ENCODE assay signal across 8 mouse cellular contexts in genomic region chr17:31877650-31878141, GRCm38 (mm10). TPM values are rescaled to one million over a fixed set of nuclear protein-coding genes. Genes with fewer than 3 reads are reported as not detected.
A peak's percentile ranks its signal among the peaks of the same experiment; 100 is the strongest.
DNase-seq lines count a peak whose midpoint lies in the region; ATAC-seq and TF ChIP-seq lines count a peak whose summit lies in the region.

No protein-coding gene starts in this region.

- no peaks in the 10 kb centered on the region for H3K27me3 ChIP-seq in kidney, postnatal 0 days (ENCODE audit: insufficient read depth, low read length)
- no peaks in the 10 kb centered on the region for H3K27me3 ChIP-seq in kidney, embryonic 15.5 days
- H3K27me3 ChIP-seq in forebrain, embryonic 10.5 days (ENCODE audit: poor library complexity, severe bottlenecking) = no peaks in the 10 kb centered on the region
- no peaks in the 10 kb centered on the region for H3K27me3 ChIP-seq in stomach, embryonic 14.5 days (ENCODE audit: control insufficient read depth, insufficient read depth, low read length)

- peak; percentile 29 for DNase-seq in kidney, postnatal 0 days (ENCODE audit: low spot score)
- no peak for DNase-seq in ES-E14 (ENCODE audit: low read depth, low spot score)
- DNase-seq in forebrain, embryonic 10.5 days (ENCODE audit: extremely low spot score, low spot score) = no peak
- peak; percentile 38 to 55 for DNase-seq in layer of hippocampus, postnatal 10 days (ENCODE audit: low spot score in 2 of 2)
- DNase-seq in cerebellum, adult 9-10 months = no peak

- H3K36me3 ChIP-seq in kidney, postnatal 0 days (ENCODE audit: insufficient read depth, low read length) = no peaks in the 10 kb centered on the region
- no peaks in the 10 kb centered on the region for H3K36me3 ChIP-seq in kidney, embryonic 15.5 days
- H3K36me3 ChIP-seq in ES-E14 (ENCODE audit: control insufficient read depth, insufficient read depth, low read length, poor library complexity, severe bottlenecking) = no peaks in the 10 kb centered on the region
- no peaks in the 10 kb centered on the region for H3K36me3 ChIP-seq in forebrain, embryonic 10.5 days (replicated peaks)
- H3K36me3 ChIP-seq in stomach, embryonic 14.5 days (ENCODE audit: control insufficient read depth, insufficient read depth, low read length) = no peaks in the 10 kb centered on the region

- no peak overlapping the region for H3K4me3 ChIP-seq in kidney, postnatal 0 days (replicated peaks; ENCODE audit: low read depth, low read length)
- H3K4me3 ChIP-seq in kidney, embryonic 15.5 days (replicated peaks) = no peak overlapping the region
- no peak overlapping the region for H3K4me3 ChIP-seq in ES-E14 (ENCODE audit: insufficient read depth in 1 of 2, low read depth in 1 of 2, low read length in 2 of 2, poor library complexity in 1 of 2, severe bottlenecking in 1 of 2)
- H3K4me3 ChIP-seq in forebrain, embryonic 10.5 days = no peak overlapping the region
- H3K4me3 ChIP-seq in stomach, embryonic 14.5 days (ENCODE audit: low read depth, low read length) = no peak overlapping the region

- no peak for TF ChIP-seq CTCF in kidney, postnatal 0 days (IDR thresholded peaks at IDR 0.05; ENCODE audit: low read depth)

- in situ Hi-C loops in ES-E14 (cut with MboI; ENCODE audit: low sequenced_read_pairs in 2 of 2, unreplicated experiment in 2 of 2) = no loop called here

- WGBS in kidney, postnatal 0 days = 40% methylated on average over 14 of the region's 14 CpGs
- 51% methylated on average over 14 of the region's 14 CpGs for WGBS in kidney, embryonic 15.5 days
- WGBS in forebrain, embryonic 10.5 days = 73% methylated on average over 14 of the region's 14 CpGs
- WGBS in stomach, embryonic 14.5 days = 31% methylated on average over 14 of the region's 14 CpGs

- no peak overlapping the region for H3K9ac ChIP-seq in kidney, postnatal 0 days (ENCODE audit: low read depth, low read length)
- no peak overlapping the region for H3K9ac ChIP-seq in kidney, embryonic 15.5 days
- H3K9ac ChIP-seq in ES-E14 (ENCODE audit: insufficient read depth, low read depth, low read length, poor library complexity, severe bottlenecking) = peak overlapping the region; percentile 8; the same call in 1 of the 2 replicates
- H3K9ac ChIP-seq in stomach, embryonic 14.5 days (replicated peaks; ENCODE audit: low read depth, low read length) = no peak overlapping the region; the same call in 1 of the 2 replicates

- no peak for ATAC-seq in kidney, postnatal 0 days (replicated peaks; ENCODE audit: low FRiP score, low read depth)
- ATAC-seq in kidney, embryonic 15.5 days (replicated peaks; ENCODE audit: low FRiP score) = no peak
- 0 out of 2 replicates have a peak, but pooled peaks have one; percentile 25 for ATAC-seq in stomach, embryonic 14.5 days (ENCODE audit: insufficient number of reproducible peaks, insufficient read depth, low FRiP score, low read depth)
- ATAC-seq in erythroblast, adult 5-6 weeks (replicated peaks; ENCODE audit: low FRiP score, poor library complexity, severe bottlenecking) = no peak

- H3K4me2 ChIP-seq in kidney, postnatal 0 days (ENCODE audit: low read length) = no peak overlapping the region
- H3K4me2 ChIP-seq in kidney, embryonic 15.5 days = no peak overlapping the region
- no peak overlapping the region for H3K4me2 ChIP-seq in stomach, embryonic 14.5 days (replicated peaks; ENCODE audit: low read depth, low read length)

- no peaks in the 10 kb centered on the region for H3K9me3 ChIP-seq in kidney, postnatal 0 days (replicated peaks; ENCODE audit: low read length)
- no peaks in the 10 kb centered on the region for H3K9me3 ChIP-seq in kidney, embryonic 15.5 days (replicated peaks)
- no peaks in the 10 kb centered on the region for H3K9me3 ChIP-seq in ES-E14 (ENCODE audit: control insufficient read depth, insufficient read depth, low read depth, low read length)
- no peaks in the 10 kb centered on the region for H3K9me3 ChIP-seq in forebrain, embryonic 10.5 days
- H3K9me3 ChIP-seq in stomach, embryonic 14.5 days (ENCODE audit: control insufficient read depth, low read depth, low read length) = no peaks in the 10 kb centered on the region

- no peak overlapping the region; the same call in 1 of the 2 replicates for H3K27ac ChIP-seq in kidney, postnatal 0 days
- H3K27ac ChIP-seq in kidney, embryonic 15.5 days = no peak overlapping the region
- no peak overlapping the region for H3K27ac ChIP-seq in ES-E14 (ENCODE audit: insufficient read depth, low read depth, low read length, poor library complexity, severe bottlenecking)
- H3K27ac ChIP-seq in forebrain, embryonic 10.5 days = 0 out of 2 replicates have a peak overlapping the region, but pooled peaks have one; percentile 36
- peak overlapping the region; percentile 36; the same call in 1 of the 2 replicates for H3K27ac ChIP-seq in stomach, embryonic 14.5 days (ENCODE audit: low read length)

- peaks cover 5% of the 10 kb centered on the region; the same call in 1 of the 2 replicates for H3K4me1 ChIP-seq in kidney, postnatal 0 days (replicated peaks; ENCODE audit: insufficient read depth, low read length)
- H3K4me1 ChIP-seq in kidney, embryonic 15.5 days = peaks cover 29% of the 10 kb centered on the region
- peaks cover 0 to 10% of the 10 kb centered on the region in 2 experiments; a peak in 1 of 4 replicates for H3K4me1 ChIP-seq in ES-E14 (ENCODE audit: control insufficient read depth in 2 of 2, insufficient read depth in 2 of 2, low read length in 2 of 2, poor library complexity in 1 of 2)
- H3K4me1 ChIP-seq in forebrain, embryonic 10.5 days = peaks cover 39% of the 10 kb centered on the region
- H3K4me1 ChIP-seq in stomach, embryonic 14.5 days (ENCODE audit: control insufficient read depth, insufficient read depth, low read length) = peaks cover 17% of the 10 kb centered on the region

TF ChIP-seq in ES-E14, 5 proteins besides CTCF, POLR2A, EP300 and RAD21:
- no peak for TF ChIP-seq MAFK (IDR thresholded peaks at IDR 0.05; ENCODE audit: insufficient read depth, low read depth, low read length)
- TF ChIP-seq CHD2 (IDR thresholded peaks at IDR 0.05; ENCODE audit: low read depth, low read length) = no peak
- no peak for TF ChIP-seq HCFC1 (IDR thresholded peaks at IDR 0.05; ENCODE audit: borderline replicate concordance, insufficient read depth, low read length)
- no peak for TF ChIP-seq ZC3H11A (IDR thresholded peaks at IDR 0.05; ENCODE audit: borderline replicate concordance, low read depth, low read length)
- TF ChIP-seq ZNF384 (IDR thresholded peaks at IDR 0.05; ENCODE audit: low read depth, low read length) = no peak

RNA-seq across cellular contexts. Expression of gene Sik1, which starts 22.1 kb away (rescaled TPM):
- 15.4 and 17.2 TPM in 2 replicates for polyA plus RNA-seq in kidney, postnatal 0 days (2015; fragmentation: Nextera tagmentation; extraction: Ambion mirVana)
- 17.5 and 18.5 TPM in 2 replicates for polyA plus RNA-seq in kidney, embryonic 15.5 days (2015; fragmentation: Nextera tagmentation; extraction: Ambion mirVana)
- total RNA-seq in ES-E14 (2012; rRNA removed) = 35.0 and 41.2 TPM in 2 replicates
- 10.0 and 11.4 TPM in 2 replicates for polyA plus RNA-seq in forebrain, embryonic 10.5 days (2016; fragmentation: Nextera tagmentation; extraction: Ambion mirVana)
- total RNA-seq in layer of hippocampus, postnatal 10 days (2021) = 10 to 100 TPM; 21.7 to 22.2 TPM
- polyA plus RNA-seq in stomach, embryonic 14.5 days (2014; fragmentation: Nextera tagmentation; extraction: Ambion mirVana) = 19.7 and 20.8 TPM in 2 replicates
- 1.5 and 4.2 TPM in 2 replicates for total RNA-seq in erythroblast, adult 5-6 weeks (2015; ENCODE audit: low replicate concordance)
- 2.8 and 3.5 TPM in 2 replicates for total RNA-seq in erythroblast, adult 5-6 weeks (2017; ENCODE audit: low replicate concordance)

Comparison
In these comparisons a context has a peak if more than half of its experiments do, and no peak if none do; other contexts are left out.
1. DNase-seq: peak in kidney, postnatal 0 days (single experiment) and layer of hippocampus, postnatal 10 days (2 of 2); none in ES-E14 (single experiment), forebrain, embryonic 10.5 days (single experiment) and cerebellum, adult 9-10 months (single experiment).
2. H3K27ac ChIP-seq: peak in forebrain, embryonic 10.5 days (single experiment) and stomach, embryonic 14.5 days (single experiment); none in kidney, postnatal 0 days (single experiment), kidney, embryonic 15.5 days (single experiment) and ES-E14 (single experiment).